In genomic region chr7:120409447-120409846, GRCm38 (mm10) we compare ENCODE assay signal across 16 mouse cellular contexts. TPM values are rescaled to one million over a fixed set of nuclear protein-coding genes. Genes with fewer than 3 reads are reported as not detected.
A peak's percentile ranks its signal among the peaks of the same experiment; 100 is the strongest.
DNase-seq lines count a peak whose midpoint lies in the region.
"Had no signal": no experiment of that assay in that cellular context is flagged by ENCODE, and none has a peak within 500 bp of the region (broad histone marks: within the 10 kb centered on the region; RNA-seq: fewer than 3 reads in every experiment).

TSS of gene Abca16 (plus strand) at chr7:120409647.

- DNase-seq in cerebellum, adult 9-11 months, result peak; percentile 2
- no peak for DNase-seq in cerebellum, adult 8-10 months
- DNase-seq in kidney, postnatal 4 days, result peak; percentile 4
- no peak for DNase-seq in kidney, adult 8-10 months
- DNase-seq in R1 (ENCODE audit: low read depth, low spot score), result peak; percentile 78
- peak; percentile 87 for DNase-seq in testis, postnatal 14 days (ENCODE audit: low spot score)
- DNase-seq in heart, adult 18-20 months, result no peak
- DNase-seq: adrenal gland, postnatal 25 days; cerebellum, adult 11-12 months; cerebellum, postnatal 36 days; heart, postnatal 14 days; lung, postnatal 14 days; right cerebral cortex, postnatal 25 days; thymus, postnatal 25 days had no signal

RNA-seq across cellular contexts. Expression of gene Abca16, which starts in this region (rescaled TPM):
- not detected for total RNA-seq in heart, adult 18-20 months (2021)
- total RNA-seq: adrenal gland, postnatal 25 days; heart, postnatal 14 days; layer of hippocampus, postnatal 14 days; left cerebral cortex, postnatal 10 days had no signal

Comparison
In these comparisons a context has a peak if more than half of its experiments do, and no peak if none do; other contexts are left out.
1. DNase-seq: peak in cerebellum, adult 9-11 months (single experiment), kidney, postnatal 4 days (2 of 2), R1 (single experiment) and testis, postnatal 14 days (single experiment); none in cerebellum, adult 8-10 months (single experiment), kidney, adult 8-10 months (0 of 2) and heart, adult 18-20 months (0 of 2).